Mouse (Mus musculus): ENCODE data around the gene Cela2a.

- TF ChIP-seq CTCF (IDR thresholded peaks at IDR 0.05; ENCODE audit: borderline replicate concordance, insufficient read depth, low read length): no peak
- no peak for TF ChIP-seq POLR2A (IDR thresholded peaks at IDR 0.05; ENCODE audit: low read depth, low read length)
Measured at GRCm38 (mm10) chr4:141828177-141828576, 2.2 kb upstream of the Cela2a start.

All from embryonic fibroblast, embryonic 13.5 days (primary cell).